Mouse (Mus musculus): ENCODE results near the gene Olfr1225.
"Not testable (repeated sequence)": the region's sequence is repeated elsewhere in the genome, so short reads cannot be mapped to it uniquely, and the experiment has no call there.

Gene Olfr1225

DNA sequence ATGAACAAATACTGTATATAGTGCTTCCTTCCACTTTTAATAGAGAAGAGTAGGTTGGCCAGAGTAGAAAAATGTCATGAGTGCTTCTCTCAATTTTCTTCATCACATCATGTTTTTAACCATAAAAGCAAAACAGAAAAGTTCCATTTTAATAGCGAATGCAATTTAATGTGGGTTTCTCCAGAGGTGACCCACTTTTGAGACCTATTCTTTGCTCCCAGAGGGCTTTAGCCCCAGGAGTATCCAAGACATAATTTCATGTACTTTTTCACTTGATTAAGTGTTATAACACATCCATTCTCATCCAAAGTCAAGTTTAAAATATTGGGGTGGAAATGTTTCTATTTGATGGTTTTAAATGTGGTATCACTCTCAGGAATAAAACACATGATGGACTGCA is at the start of gene Olfr1225:
Gene Olfr1225, minus strand, starts transcription at position 101 of the 400 bp plus-strand sequence.
- DNase-seq: no peak

DNA sequence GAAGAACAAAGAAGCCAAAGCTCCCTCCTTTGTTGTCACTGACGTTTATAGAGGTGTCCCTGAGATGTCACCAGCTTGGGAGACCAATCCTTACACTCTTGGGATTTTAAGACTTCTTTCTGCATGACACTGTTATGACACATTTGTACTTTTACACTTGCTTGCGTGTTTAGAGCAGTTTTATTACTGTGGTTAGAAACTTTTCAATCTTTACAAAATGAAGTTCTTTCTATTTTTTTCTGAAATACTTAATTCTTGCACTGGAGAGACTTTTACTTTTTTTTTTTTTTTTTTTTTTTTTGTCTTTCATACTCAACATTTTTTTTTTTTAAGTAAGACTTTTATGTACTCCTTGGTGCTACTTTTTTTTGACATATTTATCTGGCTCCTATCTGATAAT is 25.5 kb upstream of the Olfr1225 start, which contains the start of gene Olfr1226:
Gene Olfr1226, minus strand, starts transcription at position 101 of the 400 bp plus-strand sequence.
- DNase-seq: no peak

DNA sequence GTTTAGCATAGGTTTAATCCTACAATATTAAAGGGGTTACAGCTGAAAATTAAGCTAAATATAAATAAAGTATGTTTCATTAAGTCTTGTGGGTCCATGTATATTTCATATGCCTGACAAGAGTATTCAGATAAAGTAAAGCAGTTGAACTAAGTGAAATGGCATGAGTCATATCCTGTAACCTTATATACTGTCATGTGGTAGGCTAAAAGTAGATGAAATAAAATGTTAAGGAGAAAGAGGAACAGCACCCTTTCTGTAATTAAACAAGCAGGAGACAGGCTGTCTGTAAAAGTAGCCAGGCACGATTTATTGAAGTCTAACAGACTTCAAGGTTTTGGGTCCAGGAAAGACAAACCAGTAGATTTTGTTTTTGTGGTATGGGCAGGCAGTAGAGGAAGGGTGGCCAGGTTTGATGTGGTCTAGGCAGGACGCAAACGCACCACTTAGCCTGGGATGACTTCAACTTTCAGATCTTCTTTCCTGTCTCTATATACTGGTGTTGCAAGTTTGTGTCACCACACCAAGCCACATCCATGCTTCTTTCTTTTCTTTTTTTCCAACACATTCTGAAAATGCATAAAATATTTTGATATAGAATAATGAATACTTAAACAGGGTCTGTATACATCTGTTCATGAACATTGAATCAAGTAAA is 22.0 kb upstream of the Olfr1225 start:
- no peak for DNase-seq

DNA sequence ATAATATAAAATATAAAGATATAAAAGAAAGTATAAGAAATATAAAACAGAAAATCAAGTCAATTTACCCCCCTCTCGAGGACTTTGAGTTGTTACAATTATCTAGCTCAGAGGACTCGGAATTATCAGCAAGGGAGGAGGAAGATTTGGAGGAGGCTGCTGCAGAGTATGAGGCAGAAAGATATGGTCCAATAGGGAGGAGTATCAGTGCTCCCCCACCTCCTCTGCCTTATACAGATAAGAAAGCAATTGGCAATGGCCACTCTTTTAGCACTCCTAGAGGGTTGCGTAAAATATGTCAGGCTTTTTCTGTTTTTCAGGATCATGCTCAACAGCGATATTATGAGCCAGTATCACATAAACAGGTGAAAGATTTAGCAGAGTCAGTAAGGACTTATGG is 9.8 kb downstream of the Olfr1225 start:
- DNase-seq: not testable (repeated sequence)

DNA sequence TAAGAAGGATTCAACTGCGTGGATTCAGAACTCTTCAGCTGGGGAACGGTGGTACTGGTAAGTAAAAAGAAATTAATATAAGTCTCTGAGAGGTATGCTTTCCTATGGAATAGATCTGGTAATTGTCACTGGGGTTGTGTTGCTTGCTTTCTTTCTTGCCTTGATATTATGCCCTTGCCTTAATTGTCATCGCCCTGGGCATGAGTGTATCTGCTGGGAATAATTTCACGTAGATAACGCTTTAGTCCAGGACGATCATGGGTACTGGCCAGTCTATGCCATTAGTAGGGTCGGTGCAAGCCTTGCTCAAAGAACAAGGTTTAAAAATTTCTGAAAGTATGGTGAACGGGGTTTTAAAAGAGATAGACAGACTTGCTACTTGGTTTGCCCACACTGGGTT is 10.5 kb downstream of the Olfr1225 start, which contains the start of gene Olfr1224-ps1:
Gene Olfr1224-ps1, minus strand, starts transcription at position 101 of the 400 bp plus-strand sequence.
- not testable (repeated sequence) for DNase-seq

DNA sequence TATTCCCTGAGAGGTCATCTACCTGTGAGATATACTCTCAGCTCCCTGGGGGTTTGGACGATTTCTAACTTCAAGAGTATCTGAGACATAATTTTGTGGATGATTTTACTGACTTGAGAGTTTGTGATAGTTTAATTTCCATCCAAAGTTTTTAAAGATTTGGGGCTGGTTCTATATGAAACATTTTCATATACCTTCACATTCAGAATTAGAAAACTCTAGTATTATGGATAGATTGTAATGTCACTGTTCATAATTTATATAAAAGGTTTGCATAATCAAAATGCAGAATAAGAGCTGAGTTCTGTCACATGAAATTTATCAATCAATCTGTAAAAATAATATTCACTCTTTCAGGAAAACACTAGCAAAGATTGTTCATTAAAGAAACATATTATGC is 23.0 kb downstream of the Olfr1225 start, which contains the start of gene Olfr1223:
Gene Olfr1223, minus strand, starts transcription at position 101 of the 400 bp plus-strand sequence.
- DNase-seq: no peak

DNA sequence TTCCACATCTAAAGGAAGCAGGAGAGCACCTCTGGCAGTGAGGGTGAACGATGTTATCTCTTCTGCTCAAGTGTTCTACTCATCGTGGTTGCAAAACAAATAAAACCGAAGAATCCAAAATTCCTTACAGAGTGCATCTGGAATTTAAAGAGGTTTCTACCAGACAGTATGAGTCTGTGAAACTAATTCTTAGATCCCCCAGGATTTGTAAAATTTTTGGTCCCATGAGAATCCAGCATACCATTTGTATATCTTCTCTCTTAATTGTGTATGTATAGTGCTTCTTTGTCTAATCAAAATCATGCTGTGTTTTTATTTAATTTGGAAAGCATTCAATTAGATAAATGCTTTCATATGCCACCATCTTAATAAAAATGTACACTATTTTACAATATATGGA is 41.5 kb downstream of the Olfr1225 start, which contains the start of gene Olfr1222:
Gene Olfr1222, minus strand, starts transcription at position 101 of the 400 bp plus-strand sequence.
- DNase-seq: no peak
